Mouse (Mus musculus) heart, adult 2 months (tissue): ENCODE measurements around the gene Lrfn2. TPM values are rescaled to one million over a fixed set of nuclear protein-coding genes. Genes with fewer than 3 reads are reported as not detected.

Experiments
- DNase-seq, 2 experiments: peaks; one replicate each; pipeline ENCODE4 v3.0.0; 2021
- H3K27ac ChIP-seq: fragments of 200-600 bp; 2 replicates; pipeline ENCODE4 v1.8.1; 2022
- H3K27me3 ChIP-seq: fragments of 200-500 bp; 2 replicates; pipeline ENCODE4 v1.6.1; 2012; ENCODE audit warnings: mild to moderate bottlenecking, low read length, inconsistent platforms, mixed read lengths; ENCODE audit not compliant: control insufficient read depth, insufficient read depth
- H3K36me3 ChIP-seq: fragments of 200-500 bp; 2 replicates; pipeline ENCODE4 v1.6.1; 2012; ENCODE audit warnings: low read length, inconsistent platforms; ENCODE audit not compliant: control insufficient read depth, insufficient read depth
- H3K4me1 ChIP-seq: fragments of 200-500 bp; 2 replicates; pipeline ENCODE4 v1.6.1; 2011; ENCODE audit warnings: low read length; ENCODE audit not compliant: control insufficient read depth, insufficient read depth
- H3K4me3 ChIP-seq: fragments of 200-600 bp; 2 replicates; pipeline ENCODE4 v1.8.1; 2022
- H3K79me2 ChIP-seq: fragments of 200-500 bp; replicated peaks from 2 replicates; pipeline ENCODE4 v1.6.1; 2012; ENCODE audit warnings: mild to moderate bottlenecking, inconsistent platforms, low read length, moderate library complexity, mixed read lengths; ENCODE audit not compliant: control insufficient read depth, insufficient read depth
- H3K9ac ChIP-seq: fragments of 200-500 bp; 2 replicates; pipeline ENCODE4 v1.6.1; 2012; ENCODE audit warnings: low read depth, mild to moderate bottlenecking, control low read depth, inconsistent platforms, low read length, mixed read lengths
- CTCF ChIP-seq: fragments of 200-600 bp; IDR thresholded peaks from 2 replicates; pipeline ENCODE4 v1.8.1; 2022; ENCODE audit warnings: antibody characterized with exemption, mild to moderate bottlenecking, moderate library complexity
- EP300 ChIP-seq: fragments of 200-500 bp; IDR thresholded peaks from 2 replicates; pipeline ENCODE4 v1.6.1; 2011; ENCODE audit warnings: low read depth, low read length, control low read depth; ENCODE audit not compliant: insufficient read depth
- POLR2A ChIP-seq: fragments of 200-500 bp; IDR thresholded peaks from 2 replicates; pipeline ENCODE4 v1.6.1; 2011; ENCODE audit warnings: mild to moderate bottlenecking, low read depth, low read length, control low read depth; ENCODE audit not compliant: insufficient read depth
- WGBS: fragments of 180-500 bp; shearing (Covaris S2); methylation state at CpG from one replicate; pipeline ENCODE4 v1.1.7; 2018; 5-methylcytosine and 5-hydroxymethylcytosine counted together
- intact Hi-C: fragments of 180-260 bp; cut with DNase I; formaldehyde crosslinking; loops from one replicate; pipeline ENCODE4 v1.15.1; 2025
- polyA plus RNA-seq: library from polyadenylated mRNA; depleted of rRNA; stranded (reverse); fragments of >200 nt; gene quantifications from 2 replicates; pipeline ENCODE4 v1.2.3, GENCODE M21; 2012
- total RNA-seq, 2 experiments: library from RNA; stranded (reverse); gene quantifications; 2 replicates each; pipeline ENCODE4 v1.2.3; 2021

The Lrfn2 gene
- total and polyA plus RNA-seq, 3 experiments = 0.18 to 0.39 (median 0.31) TPM

DNA sequence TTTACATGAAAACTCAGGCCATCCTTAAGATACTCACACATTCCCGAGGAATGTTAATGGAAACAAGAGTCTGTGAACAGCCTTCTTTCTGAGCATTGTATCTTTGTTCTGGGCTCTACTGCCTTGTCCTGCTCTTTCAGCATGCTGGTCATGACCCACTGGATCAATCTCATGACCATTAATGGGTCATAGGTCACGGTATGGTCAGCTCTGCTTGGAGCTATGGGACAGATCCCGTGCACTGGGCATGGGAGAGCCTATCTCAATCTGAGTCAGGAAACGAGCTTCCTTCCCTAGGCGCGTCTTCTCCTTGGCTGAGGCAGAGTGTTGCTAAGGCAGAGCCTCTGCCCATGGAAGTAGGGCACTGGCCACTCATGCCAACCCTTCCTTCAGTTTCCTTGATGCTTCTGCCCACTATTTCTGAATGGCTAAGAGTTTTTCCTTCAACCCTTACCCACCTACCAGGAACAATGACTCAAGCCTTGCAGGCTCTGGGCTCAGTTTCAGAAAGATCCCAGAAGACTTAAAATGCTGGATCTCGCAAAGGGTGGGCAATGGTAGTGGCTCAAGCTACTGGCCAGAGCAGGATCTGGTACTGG is 24.0 kb downstream of the Lrfn2 start:
- no peaks in the 10 kb centered on the region for H3K79me2 ChIP-seq
- peaks cover 3% of the 10 kb centered on the region for H3K4me1 ChIP-seq
- WGBS = 64% methylated on average over 7 of the region's 7 CpGs
- H3K4me3 ChIP-seq = no peak overlapping the region
- H3K9ac ChIP-seq = no peak overlapping the region
- TF ChIP-seq EP300 = no peak
- TF ChIP-seq CTCF = no peak
- TF ChIP-seq POLR2A = no peak
- H3K27ac ChIP-seq = no peak overlapping the region
- intact Hi-C loops = no loop called here
- no peaks in the 10 kb centered on the region for H3K27me3 ChIP-seq
- no peaks in the 10 kb centered on the region for H3K36me3 ChIP-seq
- DNase-seq = no peak

DNA sequence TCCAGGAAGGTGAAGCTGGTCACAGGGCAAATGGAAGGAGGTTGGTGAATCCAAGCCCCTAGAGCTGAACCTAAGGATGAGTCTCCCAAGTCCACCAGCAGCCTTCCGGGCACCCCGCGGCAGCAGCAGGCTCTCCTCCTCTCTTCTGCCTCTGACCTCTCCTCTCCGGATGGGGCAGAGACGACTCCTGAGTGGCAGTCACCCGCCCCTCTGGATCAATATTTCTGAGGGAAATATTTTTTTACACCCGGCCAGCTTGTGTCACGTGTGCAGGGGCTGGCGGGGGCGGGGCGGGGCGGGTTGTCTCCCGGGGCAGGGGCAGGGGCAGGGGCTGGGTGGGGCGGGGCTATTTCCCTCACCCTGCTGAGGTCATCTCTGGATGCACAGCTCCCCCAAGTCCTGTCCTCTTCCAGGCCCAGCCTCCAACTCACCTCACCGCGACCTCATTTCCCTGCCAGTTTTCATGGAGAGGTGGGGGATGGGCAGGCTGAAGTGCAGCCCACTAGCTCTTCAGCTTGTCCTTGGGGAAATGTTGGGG is 28.1 kb downstream of the Lrfn2 start:
- Histone ChIP-seq H3K27ac (no peak overlapping the region), H3K9ac (no peak overlapping the region), H3K36me3 (no peaks in the 10 kb centered on the region), H3K4me3 (peak overlapping the region; percentile 5; the same call in 1 of the 2 replicates), H3K4me1 (peaks cover 3% of the 10 kb centered on the region), H3K27me3 (no peaks in the 10 kb centered on the region), H3K79me2 (no peaks in the 10 kb centered on the region)
- WGBS = 2% methylated on average over 16 of the region's 16 CpGs
- TF ChIP-seq POLR2A = no peak
- TF ChIP-seq CTCF = no peak
- no peak for TF ChIP-seq EP300
- DNase-seq = peak; percentile 49
- intact Hi-C loops = no loop called here

DNA sequence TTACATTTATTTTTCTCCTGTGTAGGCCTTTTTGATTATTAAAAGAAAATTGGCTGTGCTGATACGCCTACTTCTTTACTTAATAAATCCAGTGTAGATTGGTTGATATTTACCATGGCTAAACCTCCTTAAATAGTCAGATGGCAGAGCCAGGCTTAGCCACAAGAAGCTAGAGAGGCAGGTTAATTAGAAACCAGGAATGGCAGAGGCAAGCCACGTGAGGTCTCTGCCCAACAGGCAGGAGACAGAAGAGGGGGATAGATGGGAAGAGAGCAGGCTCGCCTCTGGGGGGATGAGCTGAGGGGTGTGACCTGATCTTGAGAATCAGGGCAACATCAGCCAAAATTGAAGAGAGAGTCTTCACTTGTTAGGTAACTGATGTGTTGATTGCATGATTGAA is 30.5 kb downstream of the Lrfn2 start:
- Histone ChIP-seq H3K27me3 (no peaks in the 10 kb centered on the region), H3K79me2 (no peaks in the 10 kb centered on the region), H3K27ac (no peak overlapping the region), H3K36me3 (no peaks in the 10 kb centered on the region), H3K4me1 (peaks cover 3% of the 10 kb centered on the region), H3K4me3 (no peak overlapping the region), H3K9ac (no peak overlapping the region)
- TF ChIP-seq CTCF = no peak
- TF ChIP-seq POLR2A = no peak
- no peak for TF ChIP-seq EP300
- intact Hi-C loops = no loop called here
- DNase-seq = no peak
- 89% methylated on average over 3 of the region's 3 CpGs for WGBS

DNA sequence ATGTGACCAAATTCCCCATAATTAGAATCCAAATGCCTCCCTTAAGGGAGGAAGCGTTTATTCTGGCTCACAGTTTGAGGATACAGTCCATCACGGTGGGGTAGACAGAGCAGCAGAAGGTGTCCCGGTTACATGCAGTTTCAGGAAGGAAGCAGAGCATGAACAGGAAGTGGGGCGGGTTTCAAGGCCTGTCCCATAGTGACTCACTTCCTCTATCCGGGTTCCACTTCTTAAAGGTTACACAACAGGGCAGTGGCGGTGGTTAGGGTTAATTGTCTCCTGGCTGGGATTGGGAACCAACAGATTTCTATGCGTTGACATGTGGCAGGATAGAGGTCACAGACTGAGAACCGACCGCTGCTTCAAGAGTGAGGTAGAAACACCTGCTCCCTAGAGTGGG is 31.6 kb downstream of the Lrfn2 start:
- H3K4me1 ChIP-seq = peaks cover 3% of the 10 kb centered on the region
- WGBS = 56% methylated on average over 9 of the region's 9 CpGs
- intact Hi-C loops = no loop called here
- no peak overlapping the region for H3K4me3 ChIP-seq
- H3K27ac ChIP-seq = no peak overlapping the region
- TF ChIP-seq POLR2A (no peak), EP300 (no peak), CTCF (no peak)
- H3K79me2 ChIP-seq = no peaks in the 10 kb centered on the region
- no peaks in the 10 kb centered on the region for H3K27me3 ChIP-seq
- H3K9ac ChIP-seq = no peak overlapping the region
- DNase-seq = no peak
- no peaks in the 10 kb centered on the region for H3K36me3 ChIP-seq

DNA sequence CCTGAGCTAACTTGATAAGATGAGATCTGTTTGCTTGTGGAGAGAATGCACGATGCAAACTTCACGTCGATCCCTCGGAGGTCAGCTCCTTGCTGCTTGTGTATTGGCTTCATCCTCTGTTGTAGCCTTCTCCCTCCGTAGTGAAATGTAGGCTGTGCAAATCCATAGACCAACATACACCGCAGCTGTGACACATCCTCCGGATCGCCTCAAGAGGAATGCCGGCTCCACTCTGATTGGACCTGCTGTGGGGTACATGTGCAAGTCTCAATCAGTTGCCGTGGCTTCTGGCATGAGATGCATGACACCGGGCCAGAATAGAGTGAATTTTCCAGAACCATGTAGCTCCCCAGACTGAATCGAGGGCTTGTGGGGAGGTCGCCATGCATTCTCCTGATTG is 36.1 kb downstream of the Lrfn2 start:
- no peaks in the 10 kb centered on the region for H3K79me2 ChIP-seq
- no peaks in the 10 kb centered on the region for H3K36me3 ChIP-seq
- no peaks in the 10 kb centered on the region for H3K4me1 ChIP-seq
- 84% methylated on average over 13 of the region's 13 CpGs for WGBS
- H3K4me3 ChIP-seq = no peak overlapping the region
- no peak for DNase-seq
- H3K27ac ChIP-seq = no peak overlapping the region
- no peak overlapping the region for H3K9ac ChIP-seq
- TF ChIP-seq EP300 (no peak), CTCF (no peak), POLR2A (no peak)
- no peaks in the 10 kb centered on the region for H3K27me3 ChIP-seq
- intact Hi-C loops = no loop called here

DNA sequence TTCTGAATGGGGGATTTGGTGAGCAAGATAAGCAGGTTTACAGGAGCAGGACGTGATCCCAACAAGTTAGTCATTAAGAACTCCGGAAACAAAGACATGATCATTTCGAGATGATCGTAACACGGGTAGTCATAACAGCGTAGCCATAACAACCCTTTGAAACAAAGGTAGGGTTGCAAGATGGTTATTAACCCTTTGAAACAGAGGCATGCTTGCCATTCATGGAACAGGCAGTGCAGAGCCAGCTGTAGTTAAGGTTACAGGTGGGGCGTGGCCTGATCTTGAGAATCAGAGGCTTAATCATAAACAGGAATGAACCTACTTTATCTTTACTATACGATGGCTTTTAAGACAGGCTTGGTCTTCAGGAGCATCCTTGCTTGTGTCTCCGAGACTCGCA is 39.1 kb downstream of the Lrfn2 start:
- Histone ChIP-seq H3K27ac (no peak overlapping the region), H3K27me3 (no peaks in the 10 kb centered on the region), H3K9ac (no peak overlapping the region), H3K79me2 (no peaks in the 10 kb centered on the region), H3K4me1 (no peaks in the 10 kb centered on the region), H3K4me3 (no peak overlapping the region), H3K36me3 (no peaks in the 10 kb centered on the region)
- 81% methylated on average over 10 of the region's 10 CpGs for WGBS
- TF ChIP-seq POLR2A (no peak), EP300 (no peak), CTCF (no peak)
- DNase-seq = no peak
- intact Hi-C loops = no loop called here
